Mouse (Mus musculus) C2C12 (cell line): ENCODE data around the gene Man2c1. TPM values are rescaled to one million over a fixed set of nuclear protein-coding genes. Genes with fewer than 3 reads are reported as not detected.
A peak's percentile ranks its signal among the peaks of the same experiment; 100 is the strongest.

Experiments used
- H3K27me3 ChIP-seq: one replicate; pipeline ENCODE4 v1.6.1; 2011; ENCODE audit not compliant: control insufficient read depth, insufficient read depth, insufficient read length
- H3K36me3 ChIP-seq: one replicate; pipeline ENCODE4 v1.6.1; 2011; ENCODE audit not compliant: control insufficient read depth, insufficient read depth
- H3K4me3 ChIP-seq: one replicate; pipeline ENCODE4 v1.5.1; 2011; ENCODE audit warnings: mild to moderate bottlenecking, control low read depth; ENCODE audit not compliant: poor library complexity, insufficient read depth, severe bottlenecking
- H3K79me2 ChIP-seq: one replicate; pipeline ENCODE4 v1.6.1; 2011; ENCODE audit not compliant: control insufficient read depth, insufficient read depth
- H3K79me3 ChIP-seq: one replicate; pipeline ENCODE4 v1.6.1; 2011; ENCODE audit warnings: low read depth, control low read depth
- H3ac ChIP-seq: one replicate; pipeline ENCODE3; 2011; ENCODE audit warnings: low read depth; ENCODE audit not compliant: control insufficient read depth, insufficient read length
- CEBPB ChIP-seq: IDR thresholded peaks from one replicate; pipeline ENCODE4 v1.6.1; 2011; ENCODE audit warnings: low read depth, mild to moderate bottlenecking, control low read depth, moderate library complexity
- CTCF ChIP-seq: IDR thresholded peaks from one replicate; pipeline ENCODE4 v1.5.1; 2011; ENCODE audit not compliant: control insufficient read depth, insufficient read depth, insufficient read length
- FOSL1 ChIP-seq: IDR thresholded peaks from one replicate; pipeline ENCODE4 v1.8.0; 2011; ENCODE audit warnings: mild to moderate bottlenecking, low read length; ENCODE audit not compliant: poor library complexity, insufficient read depth, severe bottlenecking
- MAX ChIP-seq: IDR thresholded peaks from one replicate; pipeline ENCODE4 v1.6.1; 2011; ENCODE audit warnings: mild to moderate bottlenecking, control low read depth
- MYOD1 ChIP-seq: IDR thresholded peaks from one replicate; pipeline ENCODE4 v1.6.1; 2011; ENCODE audit warnings: low read depth; ENCODE audit not compliant: control insufficient read depth, insufficient read length
- MYOG ChIP-seq: IDR thresholded peaks from one replicate; pipeline ENCODE4 v1.6.1; 2011; ENCODE audit not compliant: control insufficient read depth, insufficient read length; ENCODE audit errors: extremely low read depth
- USF1 ChIP-seq: IDR thresholded peaks from one replicate; pipeline ENCODE4 v1.6.1; 2011; ENCODE audit warnings: low read depth, mild to moderate bottlenecking, control low read depth, moderate library complexity
- polyA plus RNA-seq: library from polyadenylated mRNA; unstranded; fragments of >200 nt; fragmentation: generic; extraction: Trizol; gene quantifications from one replicate; pipeline ENCODE4 v1.2.1, GENCODE M21; 2012; ENCODE audit warnings: missing spikeins

Man2c1 gene
- polyA plus RNA-seq, 1 experiment = 28.5 TPM

DNA sequence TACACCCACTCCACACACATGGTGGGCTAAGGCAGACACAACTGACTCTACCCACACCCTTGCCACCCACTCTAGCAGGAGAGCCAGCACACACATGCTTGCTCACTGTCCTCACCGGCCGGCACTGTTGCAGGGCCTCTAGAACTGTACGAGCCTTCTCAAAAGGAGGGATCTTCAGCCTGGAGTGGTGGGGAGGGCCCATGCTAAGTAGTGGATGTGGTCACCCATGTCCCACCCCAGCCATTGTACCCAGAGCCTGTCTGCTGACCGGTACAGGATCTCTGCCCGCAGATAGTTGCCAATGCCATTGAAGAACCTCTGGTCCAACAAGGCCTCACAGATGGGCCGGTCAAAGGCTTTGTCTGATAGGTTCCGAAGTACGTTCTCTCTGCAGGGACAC, 14.3 kb downstream of the Man2c1 start:
- H3K79me3 ChIP-seq = no peaks in the 10 kb centered on the region
- H3K4me3 ChIP-seq = no peak overlapping the region
- H3ac ChIP-seq = no peak overlapping the region
- no peak for TF ChIP-seq MAX
- TF ChIP-seq MYOG = no peak
- TF ChIP-seq MYOD1 = no peak
- no peak for TF ChIP-seq USF1
- TF ChIP-seq CTCF = no peak
- TF ChIP-seq CEBPB = no peak
- TF ChIP-seq FOSL1 = no peak
- H3K27me3 ChIP-seq = no peaks in the 10 kb centered on the region
- H3K36me3 ChIP-seq = peaks cover 4% of the 10 kb centered on the region
- H3K79me2 ChIP-seq = no peaks in the 10 kb centered on the region

GRCm38 (mm10) chr9:57146451-57147066, 16.1 kb downstream of the Man2c1 start:
- Histone ChIP-seq H3K27me3 (no peaks in the 10 kb centered on the region), H3K79me2 (no peaks in the 10 kb centered on the region), H3K4me3 (no peak overlapping the region), H3K36me3 (no peaks in the 10 kb centered on the region), H3ac (no peak overlapping the region), H3K79me3 (no peaks in the 10 kb centered on the region)
- TF ChIP-seq CTCF = no peak
- TF ChIP-seq MYOD1 = no peak
- TF ChIP-seq USF1 = no peak
- no peak for TF ChIP-seq MYOG
- TF ChIP-seq FOSL1 = no peak
- TF ChIP-seq CEBPB = no peak
- TF ChIP-seq MAX = no peak

DNA sequence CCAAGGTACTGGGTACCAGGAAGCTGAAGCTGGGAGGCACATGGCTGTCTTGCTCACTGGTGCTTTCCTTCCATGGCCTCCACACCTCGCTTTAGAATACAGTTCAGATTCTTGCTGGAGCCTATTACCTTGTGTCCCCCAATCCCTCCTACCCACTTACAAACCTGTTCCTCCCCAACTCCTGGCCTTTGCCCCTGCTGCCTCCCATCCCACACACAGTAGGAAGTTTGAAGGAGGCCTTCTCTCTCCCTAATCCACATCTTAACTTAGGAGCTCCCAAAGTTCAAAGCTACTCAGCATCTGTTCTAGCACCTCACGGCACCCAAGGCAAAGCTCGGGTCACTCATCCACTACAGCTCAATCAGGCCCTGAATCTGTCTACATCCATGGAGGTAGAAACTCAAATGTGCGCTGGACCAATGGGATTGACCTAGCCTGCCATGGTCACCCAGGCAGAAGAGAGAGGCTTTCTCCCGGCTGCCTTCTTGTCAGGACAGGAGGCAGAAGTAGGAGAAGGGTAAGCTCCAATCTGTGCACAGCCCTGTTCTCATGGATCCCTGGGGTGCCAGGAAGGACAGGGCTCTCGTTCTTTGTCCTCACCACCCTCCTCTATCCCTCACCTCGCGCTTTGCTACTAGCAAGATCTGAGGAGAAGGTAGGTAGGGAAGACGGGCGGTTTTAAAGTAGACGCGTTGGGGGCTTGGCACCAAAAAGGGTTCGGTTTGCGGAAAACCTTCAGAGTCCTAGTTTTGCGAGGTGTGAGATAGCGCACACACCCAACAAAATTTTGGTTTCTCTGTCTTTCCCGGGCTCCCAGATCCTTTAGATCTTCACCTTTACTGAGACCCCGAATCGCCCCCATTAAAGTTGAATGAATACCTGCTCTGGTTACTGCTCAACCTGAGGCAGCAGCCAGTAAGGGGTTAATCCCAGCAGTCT, 17.0 kb downstream of the Man2c1 start:
- no peak for TF ChIP-seq FOSL1
- TF ChIP-seq MYOD1 = no peak
- TF ChIP-seq CTCF = no peak
- no peak for TF ChIP-seq USF1
- TF ChIP-seq MYOG = no peak
- no peak for TF ChIP-seq CEBPB
- TF ChIP-seq MAX = no peak
- Histone ChIP-seq H3ac (peak overlapping the region; percentile 39), H3K4me3 (no peak overlapping the region), H3K36me3 (no peaks in the 10 kb centered on the region), H3K27me3 (no peaks in the 10 kb centered on the region), H3K79me2 (no peaks in the 10 kb centered on the region), H3K79me3 (no peaks in the 10 kb centered on the region)

GRCm38 (mm10) chr9:57148144-57148878, 17.8 kb downstream of the Man2c1 start, which contains the start of gene Neil1:
Gene Neil1 (minus strand): TSS chr9:57148305.
- H3ac ChIP-seq = peak within 1 kb of the TSS; percentile 39
- TF ChIP-seq MAX (no peak), MYOG (no peak), FOSL1 (no peak), CTCF (no peak), USF1 (no peak), CEBPB (peak; percentile 1), MYOD1 (peak; percentile 85)
- H3K36me3 ChIP-seq = no peaks in the 10 kb centered on the region
- H3K79me3 ChIP-seq = no peaks in the 10 kb centered on the region
- H3K27me3 ChIP-seq = no peaks in the 10 kb centered on the region
- H3K4me3 ChIP-seq = no peak within 1 kb of the TSS
- H3K79me2 ChIP-seq = no peaks in the 10 kb centered on the region

DNA sequence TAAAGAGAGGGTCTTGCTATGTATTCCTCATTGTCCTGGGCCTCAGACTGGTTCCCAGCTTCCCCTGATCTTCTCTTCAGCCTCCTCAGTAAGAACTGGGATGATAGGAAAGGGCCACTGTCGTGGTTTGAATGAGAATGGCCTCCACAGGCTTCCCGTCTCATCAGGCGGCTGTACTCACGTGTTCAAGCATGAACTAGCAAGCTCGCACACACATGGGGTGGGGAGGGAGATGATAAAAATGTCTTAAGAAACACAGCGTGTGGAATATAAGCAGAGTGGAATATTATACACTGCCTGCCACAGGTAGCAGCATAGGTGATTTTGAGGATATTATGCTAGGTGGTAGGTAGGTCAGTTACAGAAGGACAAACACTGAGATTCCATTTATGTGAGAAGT, 18.5 kb downstream of the Man2c1 start:
- Histone ChIP-seq H3K36me3 (no peaks in the 10 kb centered on the region), H3ac (no peak overlapping the region), H3K4me3 (no peak overlapping the region), H3K27me3 (no peaks in the 10 kb centered on the region), H3K79me2 (no peaks in the 10 kb centered on the region), H3K79me3 (no peaks in the 10 kb centered on the region)
- TF ChIP-seq MYOD1 (no peak), CEBPB (no peak), FOSL1 (no peak), USF1 (no peak), CTCF (no peak), MAX (no peak)
